Mouse (Mus musculus): ENCODE data around the gene 1810009A15Rik.

DNA sequence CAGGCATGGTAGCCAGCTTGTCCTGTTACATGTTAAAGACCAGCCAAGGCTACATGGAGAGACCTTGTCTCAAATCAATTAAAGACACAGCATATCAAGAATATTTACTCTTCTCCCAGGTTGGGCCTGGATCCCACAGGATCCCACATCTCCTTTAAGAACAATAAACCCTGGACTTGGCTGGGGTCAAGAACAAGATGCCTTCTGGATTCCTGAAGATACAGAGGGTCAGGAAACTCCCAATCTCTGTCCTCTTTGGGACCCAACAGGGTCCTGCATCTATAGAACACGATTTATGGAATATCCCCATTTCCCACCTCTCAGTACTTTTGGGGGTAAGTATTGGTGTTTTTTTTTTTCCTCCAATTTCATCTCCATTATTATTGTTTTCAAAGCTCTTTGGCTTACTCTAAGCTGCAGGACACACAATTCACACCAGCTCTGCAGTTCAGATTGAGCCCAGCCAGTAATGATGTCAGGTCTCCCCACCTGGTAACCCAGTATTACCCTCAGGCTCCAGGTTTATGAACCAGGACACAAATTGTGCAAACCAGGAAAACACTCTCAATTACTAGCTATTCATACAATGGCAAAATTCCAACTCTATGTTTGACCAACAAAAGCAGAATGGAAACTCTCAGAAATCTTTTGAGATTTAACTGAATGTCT lies 1.6 kb upstream of the 1810009A15Rik start:
- TF ChIP-seq POLR2A (IDR thresholded peaks at IDR 0.05; ENCODE audit: borderline replicate concordance, control insufficient read depth, low read depth, low read length) = no peak
- TF ChIP-seq CTCF (IDR thresholded peaks at IDR 0.05; ENCODE audit: control insufficient read depth, insufficient read depth, low read length) = no peak

All from bone marrow, adult 2 months (tissue).